Mouse (Mus musculus) bone marrow macrophage, adult 2 months (primary cell): ENCODE results near the gene Smpd4. TPM values are rescaled to one million over a fixed set of nuclear protein-coding genes. Genes with fewer than 3 reads are reported as not detected.
A peak's percentile ranks its signal among the peaks of the same experiment; 100 is the strongest.

Experiments
- H3K27ac ChIP-seq: 2 replicates; pipeline ENCODE4 v1.5.1; 2012; ENCODE audit warnings: low read depth, low read length; ENCODE audit not compliant: insufficient read depth
- H3K4me1 ChIP-seq: 2 replicates; pipeline ENCODE4 v1.6.1; 2012; ENCODE audit warnings: low read length; ENCODE audit not compliant: control insufficient read depth, insufficient read depth
- H3K4me3 ChIP-seq: 2 replicates; pipeline ENCODE4 v1.5.1; 2012; ENCODE audit warnings: mild to moderate bottlenecking, low read length, moderate library complexity; ENCODE audit not compliant: insufficient read depth
- CTCF ChIP-seq: IDR thresholded peaks from 2 replicates; pipeline ENCODE4 v1.5.1; 2012; ENCODE audit warnings: low read depth, mild to moderate bottlenecking, low read length, moderate library complexity
- POLR2A ChIP-seq: IDR thresholded peaks from 2 replicates; pipeline ENCODE4 v1.6.1; 2012; ENCODE audit warnings: mild to moderate bottlenecking, low read depth, low read length, borderline replicate concordance
- polyA plus RNA-seq: library from polyadenylated mRNA; stranded (reverse); fragments of >200 nt; gene quantifications from 2 replicates; pipeline ENCODE4 v1.2.4, GENCODE M21; 2012; ENCODE audit not compliant: missing spikeins, insufficient read depth, insufficient read length

The Smpd4 gene
- 19.5 and 22.6 TPM in 2 replicates for polyA plus RNA-seq

DNA sequence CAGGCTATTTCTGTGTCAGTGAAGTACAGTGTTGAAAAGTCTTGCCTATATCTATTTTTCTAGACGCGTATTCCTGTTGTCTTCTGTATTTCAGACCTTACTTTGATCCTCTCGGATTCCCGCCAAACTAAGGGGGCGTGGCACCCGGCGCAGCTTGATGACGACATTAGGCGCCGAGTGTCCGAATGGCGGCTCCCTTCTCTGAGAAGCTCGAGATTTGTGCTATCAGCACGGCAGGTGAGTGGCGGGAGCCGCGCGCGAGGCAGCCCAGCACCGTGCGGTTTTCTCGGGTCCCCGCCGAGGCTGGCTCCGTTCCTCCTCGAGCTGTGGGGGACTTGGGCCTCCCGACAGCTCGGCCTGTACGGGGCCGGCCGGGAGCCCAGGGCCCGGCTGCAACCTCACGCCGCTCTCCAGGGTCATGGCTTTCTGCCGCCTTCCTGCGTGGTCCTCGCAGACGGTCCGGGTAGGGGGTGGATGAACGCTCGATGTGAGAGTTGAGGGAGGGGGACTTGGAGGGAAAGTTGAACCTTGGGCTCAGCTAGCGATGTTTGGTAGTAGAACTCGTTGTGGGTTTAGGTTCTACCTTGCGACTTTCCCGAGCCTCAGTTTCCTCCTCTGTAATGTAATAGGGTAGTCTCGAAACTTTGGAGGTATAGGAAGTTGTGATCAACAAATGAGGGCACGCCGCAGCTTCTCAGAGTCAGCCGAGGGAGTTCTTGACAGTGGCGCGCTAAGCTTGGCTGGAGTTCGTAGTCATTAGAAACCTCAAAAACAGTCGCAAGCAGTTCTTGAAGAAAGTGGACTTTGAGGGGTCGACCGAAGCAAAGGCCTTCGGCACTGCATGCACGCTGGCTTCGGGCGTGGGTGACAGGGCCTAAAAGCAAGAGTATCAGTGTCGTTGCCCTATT lies at the start of gene Smpd4:
TSS of gene Smpd4 (plus strand) at position 157 of the 908 bp plus-strand sequence.
- no peak within 1 kb of the TSS for H3K27ac ChIP-seq
- peak within 1 kb of the TSS; percentile 98 for H3K4me3 ChIP-seq
- H3K4me1 ChIP-seq = peaks cover 5% of the 10 kb centered on the region; the same call in 1 of the 2 replicates
- no peak for TF ChIP-seq CTCF
- no peak for TF ChIP-seq POLR2A

DNA sequence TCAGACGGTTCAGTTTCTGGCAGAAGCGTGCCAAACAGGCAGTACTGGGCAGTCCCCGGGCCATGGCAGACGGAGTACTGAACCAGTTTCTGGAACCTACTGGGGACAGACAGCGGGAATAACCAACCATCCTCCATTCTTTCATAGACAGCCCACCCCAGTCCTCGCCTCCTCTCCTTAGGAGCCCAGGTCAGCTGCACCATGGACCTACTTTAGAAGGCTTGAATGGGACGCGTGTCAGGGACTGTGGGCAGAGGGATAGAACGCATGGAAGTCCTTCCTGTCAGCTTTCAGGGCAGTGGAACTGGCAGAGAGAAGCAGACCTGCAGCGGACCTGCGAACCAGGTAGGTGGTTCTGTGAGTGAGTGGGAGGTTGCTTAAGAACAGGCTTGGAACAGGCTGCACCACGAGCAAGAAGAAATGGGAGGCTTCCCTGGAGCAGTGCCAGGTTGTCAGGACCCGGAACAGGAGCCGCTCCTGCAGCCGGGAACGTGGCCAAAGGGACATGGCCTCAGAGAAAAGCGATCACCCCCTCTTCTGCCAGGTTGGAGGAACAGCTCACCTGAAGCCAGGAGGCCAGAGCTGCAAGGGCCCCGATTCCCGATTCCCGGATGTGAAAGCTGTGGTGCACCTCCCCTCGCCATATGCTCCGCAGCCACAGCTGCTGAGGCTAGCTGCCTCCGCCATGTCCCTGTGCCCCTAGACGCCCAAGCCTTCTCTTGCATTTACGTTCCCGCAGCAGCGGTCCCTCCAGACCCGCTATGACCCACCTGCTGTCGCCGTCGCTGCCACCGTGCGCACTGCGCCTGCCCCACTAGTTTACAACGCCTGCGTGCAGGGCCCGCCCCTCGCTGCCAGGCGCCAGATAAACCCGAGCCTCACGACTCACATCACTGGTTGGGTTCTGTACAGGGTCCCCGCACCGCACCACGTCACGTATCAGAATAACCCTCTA lies 43.0 kb upstream of the Smpd4 start:
- no peak overlapping the region for H3K27ac ChIP-seq
- peaks cover 2% of the 10 kb centered on the region; the same call in 1 of the 2 replicates for H3K4me1 ChIP-seq
- peak overlapping the region; percentile 67 for H3K4me3 ChIP-seq
- TF ChIP-seq CTCF (no peak), POLR2A (no peak)

DNA sequence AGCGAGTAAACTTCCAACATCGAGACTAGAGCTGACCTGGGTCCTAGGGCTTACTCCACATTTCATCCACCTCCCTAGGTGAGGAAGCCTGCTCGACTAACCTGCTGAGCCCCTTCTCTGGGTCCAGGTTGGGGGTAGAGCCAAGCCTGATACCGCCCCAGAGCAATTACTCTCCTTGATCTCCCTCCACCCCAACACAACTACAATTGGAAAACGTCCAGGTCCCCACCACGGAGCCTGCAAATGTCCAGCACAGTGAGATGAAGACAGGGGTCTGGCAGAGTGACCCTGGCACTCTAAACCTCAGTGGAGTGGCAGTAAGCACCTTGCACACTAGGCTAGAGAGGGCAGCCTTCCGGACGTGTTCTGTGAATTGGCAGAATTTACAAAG lies 42.3 kb upstream of the Smpd4 start:
- TF ChIP-seq POLR2A (no peak), CTCF (no peak)
- Histone ChIP-seq H3K4me1 (peaks cover 2% of the 10 kb centered on the region; the same call in 1 of the 2 replicates), H3K27ac (no peak overlapping the region), H3K4me3 (peak overlapping the region; percentile 67)

DNA sequence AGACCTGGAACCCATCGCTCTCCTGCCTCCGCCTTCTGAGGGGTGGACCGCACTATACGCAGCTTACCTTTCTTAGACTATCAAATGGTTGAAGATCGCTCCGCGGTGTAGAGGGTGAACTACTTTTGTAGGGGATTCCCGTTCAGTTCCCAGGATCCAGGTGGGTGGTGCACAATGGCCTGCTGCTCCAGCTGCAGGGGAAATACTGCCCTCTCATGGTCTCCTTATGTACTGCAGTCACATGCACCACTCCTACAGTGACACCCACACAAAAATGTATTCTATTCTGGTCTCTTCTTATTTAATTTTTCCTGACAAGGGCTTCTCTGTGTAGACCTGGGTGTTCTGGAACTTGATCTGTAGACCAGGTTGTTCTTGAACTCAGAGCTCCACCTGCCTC lies 36.1 kb upstream of the Smpd4 start, which contains the start of gene Slc7a4:
TSS of gene Slc7a4 (minus strand) at position 151 of the 400 bp plus-strand sequence.
- H3K27ac ChIP-seq = no peak within 1 kb of the TSS
- H3K4me3 ChIP-seq = no peak within 1 kb of the TSS
- no peaks in the 10 kb centered on the region for H3K4me1 ChIP-seq
- no peak for TF ChIP-seq POLR2A
- peak; percentile 90 for TF ChIP-seq CTCF

DNA sequence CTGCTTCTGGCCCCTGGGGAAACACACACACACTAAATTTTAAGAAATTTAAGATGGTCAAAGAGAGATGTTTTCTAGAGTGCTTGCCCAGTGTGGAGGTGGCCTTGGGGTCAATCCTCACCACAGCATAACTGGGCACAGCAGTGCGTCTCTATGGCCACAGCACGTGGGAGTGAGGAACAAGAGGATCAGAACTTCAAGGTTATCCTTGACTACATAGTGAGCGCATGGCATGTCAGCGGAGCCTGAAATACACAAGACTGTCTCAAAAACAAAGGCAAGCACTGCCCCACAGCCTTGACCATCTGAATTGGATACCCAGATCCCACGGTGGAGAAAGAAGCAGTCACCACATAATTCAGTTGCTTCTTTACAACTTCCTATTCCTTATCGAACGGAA lies 34.6 kb upstream of the Smpd4 start:
- Histone ChIP-seq H3K27ac (no peak overlapping the region), H3K4me1 (no peaks in the 10 kb centered on the region), H3K4me3 (no peak overlapping the region)
- TF ChIP-seq POLR2A (no peak), CTCF (no peak)

DNA sequence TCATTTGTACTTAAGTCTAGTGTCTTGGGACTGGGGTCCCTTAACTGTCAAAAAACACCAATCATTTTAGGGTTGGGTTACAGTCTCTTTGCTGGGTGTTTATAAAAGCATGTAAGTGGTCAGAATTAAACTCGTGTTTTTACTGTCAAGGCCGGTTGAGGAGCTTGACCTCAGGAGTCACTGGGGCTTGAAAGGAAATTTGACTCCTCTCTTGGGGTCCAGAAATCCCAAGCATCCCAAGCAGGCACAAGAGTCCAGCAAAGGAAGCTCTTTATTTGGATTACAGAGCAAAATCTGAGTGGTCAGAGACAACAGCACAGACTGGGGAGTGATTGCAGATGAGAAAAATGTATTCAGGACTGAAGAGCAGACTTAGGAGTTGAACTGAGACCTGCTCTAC lies 28.4 kb upstream of the Smpd4 start:
- no peak overlapping the region for H3K27ac ChIP-seq
- no peak for TF ChIP-seq CTCF
- no peaks in the 10 kb centered on the region for H3K4me1 ChIP-seq
- H3K4me3 ChIP-seq = no peak overlapping the region

DNA sequence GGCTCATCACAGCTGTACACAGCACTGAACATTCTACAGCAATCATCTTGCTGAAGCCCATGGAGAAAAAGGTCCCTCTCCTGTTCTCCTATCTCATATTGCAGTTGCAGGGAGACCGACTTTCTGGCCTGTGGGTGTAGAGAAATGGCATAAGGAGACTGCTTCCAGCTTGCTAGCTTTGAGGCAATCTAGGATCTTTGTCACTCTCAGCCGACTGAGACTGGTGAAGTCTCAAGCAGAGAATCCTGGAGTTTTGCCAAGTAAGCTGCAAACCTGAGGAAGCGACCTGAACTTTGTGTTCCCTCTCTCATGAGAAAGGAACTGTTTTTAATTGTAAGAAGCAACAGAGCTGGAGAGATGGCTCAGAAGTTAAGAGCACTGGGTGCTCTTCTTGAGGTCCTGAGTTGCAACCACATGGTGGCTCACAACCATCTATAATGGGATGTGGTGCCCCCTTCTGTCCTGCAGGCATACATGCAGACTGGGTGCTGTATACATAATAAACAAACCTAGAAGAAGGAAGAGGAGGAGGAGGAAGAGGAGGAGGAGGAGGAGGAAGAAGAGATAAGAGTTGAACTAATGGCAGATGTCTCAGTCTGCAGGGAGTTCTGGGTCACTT lies 18.1 kb upstream of the Smpd4 start:
- TF ChIP-seq CTCF (no peak), POLR2A (no peak)
- Histone ChIP-seq H3K4me1 (no peaks in the 10 kb centered on the region), H3K4me3 (no peak overlapping the region), H3K27ac (no peak overlapping the region)

DNA sequence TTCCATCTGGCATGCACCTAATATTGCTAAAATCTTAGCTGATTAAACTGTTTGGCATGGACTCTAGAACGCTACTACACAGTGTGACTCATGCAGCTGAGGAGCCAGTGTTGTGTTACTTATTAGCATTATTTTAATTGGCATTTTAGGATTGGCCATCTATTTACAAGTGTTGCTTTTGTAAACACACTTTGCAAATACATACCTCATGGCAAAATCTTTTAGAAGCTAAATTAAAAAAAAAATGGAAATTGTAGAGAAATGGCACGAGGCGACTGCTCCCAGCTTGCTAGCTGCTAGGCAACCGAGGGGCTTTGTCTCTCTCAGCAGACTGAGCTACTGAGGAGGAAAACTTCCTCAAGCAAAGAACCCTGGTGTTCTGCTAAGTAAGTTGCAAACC lies 14.2 kb upstream of the Smpd4 start:
- Histone ChIP-seq H3K27ac (no peak overlapping the region), H3K4me1 (no peaks in the 10 kb centered on the region), H3K4me3 (no peak overlapping the region)
- TF ChIP-seq CTCF (no peak), POLR2A (no peak)

DNA sequence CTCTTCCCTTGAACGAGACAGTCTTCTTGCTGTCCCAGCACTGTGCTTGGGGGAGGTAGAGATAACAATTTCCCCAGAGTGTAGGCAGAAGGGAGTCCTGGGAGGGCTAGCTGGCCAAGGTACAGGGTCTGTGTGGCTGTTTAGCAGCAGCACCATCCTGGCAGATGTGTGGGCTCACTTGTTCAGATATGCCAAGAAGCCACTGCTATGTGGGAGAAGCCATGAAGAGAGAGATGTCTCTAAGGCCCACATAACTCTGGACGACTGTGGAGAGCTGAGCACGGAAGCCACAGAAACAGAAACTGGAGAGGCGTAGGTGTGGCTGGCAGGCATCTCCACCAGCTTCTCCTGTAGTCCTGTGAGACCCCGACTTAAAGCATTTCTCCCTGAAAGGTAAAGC lies 13.5 kb upstream of the Smpd4 start:
- Histone ChIP-seq H3K4me1 (no peaks in the 10 kb centered on the region), H3K4me3 (no peak overlapping the region), H3K27ac (no peak overlapping the region)
- no peak for TF ChIP-seq CTCF
- no peak for TF ChIP-seq POLR2A

DNA sequence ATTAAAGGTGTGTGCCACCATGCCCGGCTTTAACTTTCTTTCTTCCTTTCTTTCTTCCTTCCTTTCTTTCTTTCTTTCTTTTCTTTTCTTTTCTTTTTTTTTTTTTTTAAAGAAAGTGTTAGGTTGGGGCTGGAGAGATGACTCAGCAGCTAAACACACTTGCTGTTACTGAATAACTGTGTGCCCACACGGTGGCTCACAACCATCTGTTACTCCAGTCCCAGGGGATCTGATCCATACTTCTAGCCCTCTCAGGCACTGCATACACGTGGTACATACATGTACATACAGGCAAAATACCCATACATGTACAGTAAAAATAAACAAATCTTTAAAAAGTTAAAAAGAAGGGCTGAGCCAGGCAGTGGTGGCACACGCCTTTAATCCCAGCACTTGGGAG lies 7.8 kb upstream of the Smpd4 start:
- Histone ChIP-seq H3K4me1 (no peaks in the 10 kb centered on the region), H3K27ac (no peak overlapping the region), H3K4me3 (no peak overlapping the region)
- TF ChIP-seq POLR2A (no peak), CTCF (no peak)
